Mouse (Mus musculus) neural tube, embryonic 10.5 days (tissue): ENCODE measurements around the gene Rab6b.
A peak's percentile ranks its signal among the peaks of the same experiment; 100 is the strongest.

ENCODE experiments used
- DNase-seq: peaks from one replicate; pipeline ENCODE4 v3.0.0-alpha.2; 2017; ENCODE audit warnings: low spot score; ENCODE audit errors: extremely low spot score

Gene Rab6b

DNA sequence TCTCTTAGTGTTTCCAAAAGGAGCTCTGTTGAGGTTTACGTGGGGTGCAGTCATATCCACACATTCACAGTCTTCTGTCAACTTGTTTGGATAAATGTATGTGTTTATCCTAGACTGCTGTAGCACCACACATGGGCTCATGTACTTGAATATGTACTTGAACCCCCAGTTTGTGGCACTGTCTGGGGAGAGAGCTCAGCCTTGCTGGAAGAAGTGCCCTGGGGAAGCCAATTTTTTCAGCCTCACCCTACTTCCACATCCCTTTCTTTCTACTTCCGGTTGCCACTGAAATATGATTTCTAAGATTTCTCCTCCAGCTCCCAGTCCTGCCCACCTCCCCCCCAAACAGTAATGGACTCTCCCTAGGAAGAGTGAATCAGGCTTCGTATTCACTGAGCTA lies 17.9 kb upstream of the Rab6b start:
- no peak for DNase-seq

GRCm38 (mm10) chr9:103108341-103108798 lies 3.2 kb upstream of the Rab6b start:
- peak; percentile 65 for DNase-seq

GRCm38 (mm10) chr9:103108943-103109670 lies 2.5 kb upstream of the Rab6b start:
- DNase-seq: no peak

DNA sequence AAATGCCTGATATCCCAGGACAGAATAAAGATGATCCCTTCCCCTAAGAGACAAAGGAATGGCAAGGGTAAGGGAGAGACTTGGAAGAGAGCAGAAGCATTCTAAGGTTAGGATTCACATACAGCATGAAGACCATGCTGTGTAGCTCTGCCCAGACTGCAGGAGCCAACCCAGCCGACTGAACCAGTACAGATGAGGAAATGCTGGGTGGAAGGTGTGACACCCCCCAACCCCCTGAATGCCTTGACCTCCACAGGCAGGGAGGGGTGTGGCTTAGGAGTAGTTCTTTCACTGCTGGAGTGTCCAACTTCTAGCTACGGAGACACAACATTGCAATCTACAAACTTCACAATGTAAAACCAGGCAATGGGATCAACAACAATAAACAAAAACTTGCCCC lies 1.7 kb upstream of the Rab6b start:
- no peak for DNase-seq

GRCm38 (mm10) chr9:103110727-103111501 lies 673 bp upstream of the Rab6b start:
- no peak for DNase-seq

GRCm38 (mm10) chr9:103112471-103113271 lies 1.1 kb downstream of the Rab6b start:
- no peak for DNase-seq

- no peak for DNase-seq
Measured at GRCm38 (mm10) chr9:103113351-103113750, 1.8 kb downstream of the Rab6b start.

DNA sequence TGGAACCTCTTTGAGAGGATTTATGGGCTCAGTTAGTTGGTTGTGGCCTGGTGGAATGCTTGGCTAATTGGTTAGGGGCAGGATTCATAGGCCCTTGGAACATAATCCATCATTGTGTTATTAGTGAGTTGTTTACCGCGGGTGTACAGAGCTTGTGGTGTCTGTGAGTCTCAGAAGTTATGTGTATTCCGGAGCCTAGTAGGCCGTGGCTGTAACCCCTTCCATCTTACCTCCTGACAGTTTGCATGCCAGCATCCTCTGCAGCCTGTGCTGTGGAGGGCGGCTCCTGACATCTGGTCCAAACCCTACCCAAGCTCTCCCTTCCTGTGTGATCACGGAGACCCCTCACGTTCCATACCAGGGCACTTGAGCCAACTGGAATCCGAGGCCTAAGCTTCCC lies 2.7 kb downstream of the Rab6b start:
- DNase-seq: no peak

DNA sequence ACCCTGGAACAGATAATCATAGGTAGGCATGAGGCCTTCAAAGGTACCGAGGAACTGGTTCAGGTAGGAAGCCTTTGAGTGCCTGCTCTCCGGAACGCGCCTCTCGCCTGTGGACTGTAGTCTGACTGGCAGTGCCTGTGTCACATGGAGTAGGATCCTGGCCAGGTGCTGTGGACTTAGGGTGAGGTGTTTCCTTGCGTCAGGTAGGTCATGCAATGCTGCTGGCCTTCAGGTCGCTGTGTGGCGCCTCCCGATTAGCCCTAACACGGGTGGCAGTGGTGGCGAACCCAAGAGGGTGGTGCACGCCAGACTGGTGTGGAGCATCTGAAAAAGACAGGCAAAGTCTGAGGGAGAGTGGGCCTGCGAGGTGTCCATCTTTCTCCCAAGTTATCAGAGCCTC lies 3.3 kb downstream of the Rab6b start:
- DNase-seq: no peak

DNA sequence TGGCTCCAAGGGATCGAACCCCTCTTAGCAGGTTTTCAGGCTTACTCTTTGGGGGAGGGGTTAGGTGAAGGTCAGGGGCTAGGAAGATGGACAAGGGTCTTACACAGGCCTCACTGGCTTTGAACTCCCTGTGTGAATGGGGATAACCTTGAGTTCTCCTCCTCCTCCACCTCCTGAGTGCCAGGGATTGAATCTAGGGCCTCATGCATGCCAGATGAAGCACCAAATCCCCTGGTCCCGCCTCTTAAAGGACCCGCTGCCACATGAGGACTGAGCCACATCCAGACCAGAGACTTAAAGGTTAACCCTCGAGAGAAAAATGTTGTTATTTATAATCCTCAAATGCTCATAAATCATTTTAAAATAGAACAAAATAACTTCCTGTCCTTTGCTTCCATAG lies 5.4 kb downstream of the Rab6b start:
- DNase-seq: no peak

- no peak for DNase-seq
Measured at GRCm38 (mm10) chr9:103117495-103117894, 5.9 kb downstream of the Rab6b start.

DNA sequence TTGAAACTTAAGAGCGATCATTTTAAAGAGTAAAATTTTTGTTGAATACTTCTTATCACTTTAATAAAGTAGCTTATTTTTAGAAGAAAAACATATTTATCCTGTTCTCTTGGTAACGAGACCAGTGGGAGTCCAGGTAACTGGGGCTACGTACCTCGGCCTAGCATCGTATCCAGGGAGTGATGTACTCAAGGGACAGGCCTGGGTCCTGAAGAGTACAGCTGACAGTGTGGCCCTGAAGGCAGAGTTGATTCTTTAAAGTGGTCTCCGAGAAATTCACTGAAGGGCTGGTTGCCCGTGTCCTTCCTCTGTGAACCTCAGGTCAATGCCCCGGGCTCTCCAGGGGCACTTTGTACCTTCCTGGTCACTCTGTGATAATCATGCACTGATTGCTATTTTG lies 6.4 kb downstream of the Rab6b start:
- DNase-seq: no peak

GRCm38 (mm10) chr9:103118651-103119275 lies 7.2 kb downstream of the Rab6b start:
- DNase-seq: no peak

- no peak for DNase-seq
Measured at GRCm38 (mm10) chr9:103119781-103120180, 8.2 kb downstream of the Rab6b start.

DNA sequence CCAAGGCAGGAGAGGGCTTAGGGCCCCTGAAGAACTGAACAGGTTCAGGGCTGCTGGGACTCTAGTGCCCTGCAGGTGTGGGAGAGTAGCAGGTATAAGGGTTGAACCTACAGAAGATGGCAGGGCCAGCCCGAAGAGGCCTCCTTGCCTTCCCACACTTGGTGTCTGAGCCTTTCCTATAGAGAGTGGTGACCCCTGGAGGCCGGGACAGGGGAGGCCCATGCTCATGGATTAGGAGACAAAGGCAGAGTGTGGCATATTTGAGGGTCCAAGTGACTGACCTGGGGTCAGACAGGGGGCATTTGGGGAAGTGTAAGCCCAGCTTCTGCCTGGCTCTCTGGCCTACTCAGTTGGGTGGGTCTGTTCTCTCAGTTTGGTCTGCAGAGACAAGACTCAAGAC lies 8.6 kb downstream of the Rab6b start:
- DNase-seq: no peak

DNA sequence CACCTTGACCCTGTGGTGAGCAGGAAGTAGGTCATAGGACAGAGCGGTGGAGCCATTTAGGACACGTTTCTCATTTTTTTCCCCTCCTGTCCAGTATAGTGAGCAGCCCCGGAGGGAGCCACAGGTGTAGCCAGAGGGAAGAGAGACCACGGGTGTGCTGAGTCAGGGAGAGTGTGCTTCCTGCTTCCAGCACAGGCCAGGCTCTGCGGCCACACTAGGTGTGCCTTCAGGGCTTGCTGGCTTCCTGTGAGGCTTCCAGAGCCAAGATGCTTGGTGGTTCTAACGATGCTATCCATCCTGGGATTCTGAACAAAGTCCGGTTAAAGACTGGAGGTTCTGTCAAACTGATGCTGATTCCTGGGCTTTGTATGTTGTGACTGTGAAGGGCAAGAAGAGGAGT lies 10.0 kb downstream of the Rab6b start:
- DNase-seq: no peak

GRCm38 (mm10) chr9:103124746-103125145 lies 13.2 kb downstream of the Rab6b start:
- DNase-seq: no peak

- DNase-seq: no peak
Measured at GRCm38 (mm10) chr9:103133493-103134124, 22.0 kb downstream of the Rab6b start.

DNA sequence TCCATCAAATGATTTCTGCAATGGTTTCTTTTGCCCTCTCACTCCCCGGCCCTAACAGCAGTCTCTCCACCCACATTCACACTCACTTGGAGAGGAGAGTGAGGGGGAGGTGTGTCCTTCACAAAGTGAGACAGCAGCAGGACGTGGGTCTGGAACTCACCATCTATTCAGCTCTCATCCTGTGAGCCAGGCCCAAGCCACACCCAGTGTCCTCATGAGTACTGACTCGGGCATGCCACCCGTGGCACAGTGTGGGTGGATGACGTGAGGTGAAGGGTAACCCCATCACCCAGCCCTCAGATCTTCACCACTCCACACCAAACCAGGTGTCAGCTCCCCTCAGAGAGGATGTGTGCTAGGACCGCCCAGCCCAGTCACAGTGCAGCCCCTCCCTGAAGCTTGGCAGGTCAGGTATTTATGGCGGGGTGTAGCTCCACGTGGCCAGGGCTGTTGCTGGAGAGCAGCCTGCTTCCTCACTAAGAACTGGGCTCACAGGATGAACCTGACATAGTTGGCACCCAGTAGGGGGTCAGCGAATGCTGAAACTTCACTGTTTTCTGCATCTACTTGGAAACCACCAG lies 23.0 kb downstream of the Rab6b start:
- DNase-seq: no peak

DNA sequence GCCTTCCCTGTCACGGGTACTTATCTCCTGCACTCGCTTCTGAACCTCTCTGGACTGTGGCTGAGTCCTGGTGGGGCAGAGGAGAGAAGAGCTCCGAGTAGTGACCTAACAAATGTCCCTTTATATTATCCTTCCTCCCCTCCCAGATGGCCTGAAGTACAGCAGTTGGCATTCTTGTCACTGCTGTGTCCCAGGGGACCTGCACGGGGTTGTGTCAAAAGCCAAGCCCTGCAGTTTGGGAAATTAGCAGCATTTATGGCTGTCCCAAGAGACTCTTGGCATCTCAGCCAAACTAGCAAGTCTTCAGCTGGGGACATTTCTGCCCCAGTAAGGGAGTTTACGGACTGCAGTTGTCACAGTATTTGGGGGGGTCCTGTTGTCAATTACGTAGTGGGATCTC lies 27.9 kb downstream of the Rab6b start:
- DNase-seq: no peak

GRCm38 (mm10) chr9:103140384-103140783 lies 28.8 kb downstream of the Rab6b start:
- no peak for DNase-seq
